Mouse (Mus musculus): ENCODE data around the gene Usp2. TPM values are rescaled to one million over a fixed set of nuclear protein-coding genes. Genes with fewer than 3 reads are reported as not detected.

The Usp2 gene
- total RNA-seq, 2 experiments from 2014 or later, result 77.7 to 191 TPM

DNA sequence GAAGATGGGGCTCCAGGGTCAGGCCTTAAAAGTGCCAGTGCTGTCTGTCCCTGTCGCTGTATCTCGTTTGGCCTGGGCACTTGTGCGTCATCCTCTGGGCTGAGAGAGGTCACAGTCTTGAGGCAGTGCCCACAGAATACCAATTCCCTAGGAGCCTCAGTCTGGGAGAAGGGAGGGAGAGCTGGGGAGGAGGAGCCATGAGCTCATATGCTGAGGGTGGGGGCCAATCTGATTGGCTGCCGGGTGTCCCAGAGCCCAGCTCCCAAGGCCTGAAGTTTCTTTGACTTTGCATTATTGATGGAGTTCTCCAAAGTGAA is 5.7 kb downstream of the Usp2 start:
- peak; percentile 62 for DNase-seq (ENCODE audit: low spot score)
- intact Hi-C loops (cut with DNase I), result loop anchor here (5.0 kb wide), 1 partner anchor 35 kb away; the partner anchor contains the start of gene C1qtnf5

DNA sequence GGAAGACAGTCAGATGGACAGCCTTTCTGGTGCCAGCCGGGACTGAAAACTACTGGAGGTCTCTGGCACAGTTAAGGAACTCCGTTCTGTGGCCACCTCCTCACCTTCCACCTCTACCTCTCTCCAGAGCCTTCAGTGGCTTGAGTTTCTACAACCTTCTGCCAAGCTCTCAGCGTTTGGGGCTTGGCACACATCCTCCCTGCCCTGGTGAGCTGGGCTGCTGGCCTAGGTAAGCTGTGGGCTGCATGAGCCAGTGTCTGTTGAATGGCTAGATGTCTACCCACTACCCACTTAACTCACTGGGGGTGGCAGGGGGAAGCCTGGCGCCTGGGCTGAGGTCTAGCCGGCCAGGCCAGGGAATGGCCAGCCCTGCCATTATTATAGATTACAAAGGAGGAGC is 6.3 kb downstream of the Usp2 start:
- intact Hi-C loops (cut with DNase I), result loop anchor here (5.0 kb wide), 1 partner anchor 34 kb away; the partner anchor contains the start of gene C1qtnf5

DNA sequence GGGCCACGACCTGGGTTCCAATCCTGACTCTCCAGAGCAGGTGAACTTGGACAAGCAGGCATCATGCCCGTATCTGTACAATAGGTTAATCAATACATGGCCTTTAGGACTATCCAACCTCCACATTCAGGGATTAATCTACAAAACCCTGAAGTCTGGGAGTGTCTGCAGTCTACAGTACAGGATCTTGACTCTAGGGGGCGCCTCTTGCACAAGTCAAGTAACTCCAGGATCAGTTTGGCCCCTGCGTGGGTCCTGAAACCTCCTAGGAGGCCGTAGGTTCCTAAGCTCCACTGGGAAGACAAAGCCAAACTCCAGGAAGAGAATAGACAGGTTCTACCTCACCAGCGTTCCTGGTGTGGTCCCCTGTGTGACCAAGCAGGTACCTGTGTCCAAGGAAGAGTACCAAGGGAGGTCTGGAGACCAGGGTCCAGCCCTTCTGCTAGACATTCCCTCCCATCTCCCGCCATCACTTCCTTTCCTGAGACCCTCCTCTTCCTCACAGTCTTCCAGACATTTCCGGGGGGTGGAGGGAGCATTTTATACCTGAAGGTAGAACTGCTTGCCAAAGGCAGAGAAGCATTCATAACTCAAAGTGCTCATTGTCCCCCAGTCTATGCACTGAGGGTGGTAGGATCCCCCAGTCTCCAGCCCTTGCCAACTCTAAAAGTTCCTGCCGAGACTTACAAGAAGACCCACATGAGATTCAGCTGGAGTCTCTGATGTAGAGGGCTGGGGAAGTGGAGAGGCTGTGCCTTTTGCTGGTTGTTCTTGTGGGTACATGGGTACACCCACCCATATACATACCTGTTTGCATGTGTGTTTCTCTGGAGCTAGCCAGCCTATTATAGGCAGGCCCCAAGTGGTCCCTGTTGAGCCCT is 7.8 kb downstream of the Usp2 start:
- no peak for DNase-seq (ENCODE audit: low spot score)

More for the DNA sequence above, 6.3 kb downstream of the Usp2 start:
- no peak for DNase-seq (ENCODE audit: low spot score)

DNA sequence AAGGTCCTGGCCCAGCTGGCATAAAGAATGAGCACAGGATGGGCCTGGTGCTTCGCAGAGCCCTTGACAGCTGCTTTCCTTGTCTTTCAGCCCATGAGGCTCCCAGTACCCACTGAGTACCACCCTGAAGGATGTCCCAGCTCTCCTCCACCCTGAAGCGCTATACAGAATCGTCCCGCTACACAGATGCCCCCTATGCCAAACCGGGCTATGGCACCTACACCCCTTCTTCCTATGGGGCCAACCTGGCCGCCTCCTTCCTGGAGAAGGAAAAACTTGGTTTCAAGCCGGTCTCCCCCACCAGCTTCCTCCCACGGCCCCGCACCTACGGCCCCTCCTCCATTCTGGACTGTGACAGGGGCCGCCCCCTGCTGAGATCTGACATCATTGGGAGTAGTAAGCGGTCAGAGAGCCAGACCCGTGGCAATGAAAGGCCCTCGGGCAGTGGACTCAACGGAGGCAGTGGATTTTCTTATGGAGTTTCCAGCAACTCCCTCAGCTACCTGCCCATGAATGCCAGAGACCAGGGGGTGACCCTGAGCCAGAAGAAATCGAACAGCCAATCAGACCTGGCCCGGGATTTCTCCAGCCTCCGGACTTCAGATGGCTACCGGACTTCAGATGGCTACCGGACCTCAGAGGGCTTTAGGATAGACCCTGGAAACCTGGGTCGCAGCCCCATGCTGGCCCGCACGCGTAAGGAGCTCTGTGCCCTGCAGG is 8.6 kb downstream of the Usp2 start:
- no peak for DNase-seq (ENCODE audit: low spot score)
- intact Hi-C loops (cut with DNase I), result no loop called here

More for the DNA sequence above, 7.8 kb downstream of the Usp2 start:
- intact Hi-C loops (cut with DNase I), result loop anchor here (5.0 kb wide), 1 partner anchor 33 kb away; the partner anchor contains the start of gene C1qtnf5

DNA sequence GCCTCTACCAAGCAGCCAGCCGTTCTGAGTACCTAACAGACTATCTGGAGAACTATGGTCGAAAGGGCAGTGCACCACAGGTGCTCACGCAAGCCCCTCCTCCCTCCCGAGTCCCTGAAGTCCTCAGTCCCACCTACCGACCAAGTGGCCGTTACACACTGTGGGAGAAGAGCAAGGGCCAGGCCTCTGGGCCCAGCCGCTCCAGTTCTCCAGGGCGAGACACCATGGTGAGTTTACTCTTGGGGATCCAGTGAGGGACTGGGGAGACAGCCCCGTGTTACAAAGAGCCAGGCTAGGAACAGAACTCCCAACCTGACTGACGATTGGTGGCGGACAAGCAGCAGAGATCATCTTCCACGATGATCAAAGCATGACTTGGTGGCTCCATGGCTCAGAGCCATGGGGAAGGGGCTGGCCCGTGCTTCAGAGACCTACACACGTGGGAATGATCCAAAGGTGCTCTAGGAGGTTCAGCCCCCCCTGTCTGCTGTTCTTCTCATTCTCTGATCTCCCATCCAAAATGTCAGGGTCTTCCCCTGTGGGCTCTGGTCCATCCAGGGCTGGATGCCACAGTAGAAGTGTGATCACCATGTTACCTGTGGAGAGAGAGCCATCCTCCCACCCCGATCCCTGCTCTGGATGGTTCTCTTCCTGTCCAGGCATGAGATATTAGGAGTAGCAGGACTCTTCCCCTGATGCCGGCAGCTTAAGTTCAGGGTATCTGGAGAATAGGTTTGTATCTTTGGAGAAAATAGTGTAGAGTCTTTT is 9.4 kb downstream of the Usp2 start:
- DNase-seq (ENCODE audit: low spot score), result no peak
- intact Hi-C loops (cut with DNase I), result no loop called here

DNA sequence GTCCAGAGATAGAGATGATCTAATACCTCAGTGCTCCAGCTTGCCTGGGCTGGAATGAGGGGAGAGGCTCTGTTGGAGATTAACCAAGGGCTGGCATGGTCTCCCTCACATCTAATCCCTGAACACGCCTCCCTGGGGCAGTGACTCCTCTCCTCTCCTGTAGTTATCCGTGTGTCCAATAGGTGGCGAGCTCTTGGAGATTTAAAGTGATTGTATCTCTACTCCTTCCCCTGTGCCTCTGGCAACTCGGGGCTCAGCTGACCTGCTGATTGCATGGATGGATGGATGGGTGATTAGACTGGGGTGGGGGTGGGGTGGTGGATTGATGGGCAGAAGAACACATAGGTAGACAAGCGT is 9.9 kb downstream of the Usp2 start:
- intact Hi-C loops (cut with DNase I), result no loop called here
- no peak for DNase-seq (ENCODE audit: low spot score)

DNA sequence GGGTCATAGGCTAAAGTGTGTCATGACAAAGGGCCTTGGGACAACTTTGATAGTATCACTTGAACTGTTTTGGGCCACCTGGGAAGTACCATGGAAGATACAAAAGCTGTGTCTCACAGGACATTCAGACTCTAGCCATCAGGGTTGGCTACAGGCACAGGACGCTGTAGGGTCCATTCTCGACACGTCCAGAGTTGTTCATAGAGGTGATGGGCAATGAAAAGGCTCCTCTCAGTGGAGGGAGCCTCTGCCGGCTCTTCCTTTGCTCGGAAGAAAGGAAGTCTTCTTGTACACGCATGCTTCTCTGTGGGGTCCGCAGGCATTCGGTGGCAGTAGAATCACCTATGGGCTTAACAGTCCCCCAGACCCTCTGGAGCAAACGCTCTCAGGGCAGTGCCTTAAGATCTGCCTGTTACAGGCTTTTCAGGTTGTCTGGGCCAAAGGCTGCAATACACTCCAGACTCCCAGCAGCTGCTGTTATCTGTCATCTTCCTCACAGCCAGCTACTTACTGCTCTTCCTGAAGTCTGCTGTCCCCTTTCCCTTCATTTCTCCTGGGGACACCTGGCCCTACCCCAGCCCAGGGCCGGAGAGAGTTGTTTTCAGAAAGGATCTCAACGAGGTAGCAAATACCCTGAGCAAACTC is 10.6 kb downstream of the Usp2 start:
- intact Hi-C loops (cut with DNase I), result no loop called here
- no peak for DNase-seq (ENCODE audit: low spot score)

DNA sequence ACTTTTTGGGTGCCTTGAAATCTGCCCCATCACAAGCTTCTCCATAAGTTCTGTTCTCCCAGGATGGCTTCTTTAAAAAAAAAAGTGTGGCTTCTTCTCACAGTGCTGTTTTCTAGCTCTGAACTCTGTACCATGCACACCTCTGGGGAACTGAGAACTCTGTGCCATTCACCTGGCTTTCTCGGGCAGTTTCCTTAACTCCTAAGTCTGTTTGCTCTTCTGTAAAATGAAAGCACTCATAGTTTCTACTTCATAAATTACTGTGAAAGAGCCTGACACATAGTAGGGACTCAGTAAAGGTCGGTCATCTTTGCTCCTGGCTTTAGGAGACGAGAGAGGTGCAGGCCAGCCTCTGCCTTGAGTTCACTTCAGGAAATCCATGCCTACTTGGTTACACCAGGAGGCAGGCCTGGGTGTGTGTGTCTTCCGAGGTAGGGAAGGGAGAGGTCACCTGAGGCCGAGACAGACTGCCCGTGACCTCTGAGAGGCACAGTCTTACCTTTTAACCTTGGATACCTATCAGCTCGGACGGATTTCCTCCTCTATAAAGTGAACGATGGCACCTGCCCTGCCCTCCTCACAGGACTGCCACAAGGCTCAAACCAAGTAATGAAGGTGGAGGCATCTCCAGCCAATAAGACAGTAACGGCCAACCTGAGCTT is 11.4 kb downstream of the Usp2 start:
- intact Hi-C loops (cut with DNase I), result no loop called here

DNA sequence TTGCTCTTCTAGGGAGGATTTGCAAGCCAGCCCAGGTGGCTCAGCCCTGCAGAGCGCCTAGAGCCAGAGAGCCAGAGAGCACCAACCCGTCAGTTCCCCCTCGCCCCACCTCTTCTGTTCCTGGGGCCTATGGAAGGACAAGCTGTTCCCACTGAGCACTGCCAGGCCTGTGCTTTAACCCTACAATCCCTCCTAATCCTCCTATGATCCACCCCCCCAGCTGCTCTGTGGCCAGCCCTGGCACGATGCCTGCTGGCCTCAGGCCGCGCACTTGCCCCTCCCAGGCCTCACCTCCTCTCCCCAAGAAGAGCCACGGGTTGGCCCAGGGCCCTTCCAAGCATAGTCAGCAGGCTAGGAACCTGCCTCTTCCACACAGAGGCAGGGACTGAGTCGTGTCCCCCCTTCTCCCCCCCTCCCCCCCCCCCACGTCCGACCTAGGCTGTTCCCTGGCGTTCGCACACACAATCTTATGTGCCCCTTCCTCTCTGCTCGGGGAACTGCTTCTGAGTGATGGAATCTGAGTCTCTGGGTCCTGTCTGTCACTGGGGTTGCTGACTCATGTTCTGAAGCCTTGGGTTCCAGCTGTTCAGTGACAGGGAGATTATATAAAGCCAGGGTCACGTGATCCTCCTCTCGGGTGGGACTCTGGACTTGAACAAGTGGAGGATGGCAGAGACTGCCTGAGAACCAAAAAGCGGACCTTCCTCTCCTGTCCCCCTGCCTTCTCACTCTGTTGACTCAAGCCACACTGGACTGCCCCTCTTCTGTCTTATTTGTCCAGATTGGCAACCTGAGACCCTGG is 12.3 kb downstream of the Usp2 start:
- peak; percentile 83 for DNase-seq (ENCODE audit: low spot score)

More for the DNA sequence above, 11.4 kb downstream of the Usp2 start:
- no peak for DNase-seq (ENCODE audit: low spot score)

DNA sequence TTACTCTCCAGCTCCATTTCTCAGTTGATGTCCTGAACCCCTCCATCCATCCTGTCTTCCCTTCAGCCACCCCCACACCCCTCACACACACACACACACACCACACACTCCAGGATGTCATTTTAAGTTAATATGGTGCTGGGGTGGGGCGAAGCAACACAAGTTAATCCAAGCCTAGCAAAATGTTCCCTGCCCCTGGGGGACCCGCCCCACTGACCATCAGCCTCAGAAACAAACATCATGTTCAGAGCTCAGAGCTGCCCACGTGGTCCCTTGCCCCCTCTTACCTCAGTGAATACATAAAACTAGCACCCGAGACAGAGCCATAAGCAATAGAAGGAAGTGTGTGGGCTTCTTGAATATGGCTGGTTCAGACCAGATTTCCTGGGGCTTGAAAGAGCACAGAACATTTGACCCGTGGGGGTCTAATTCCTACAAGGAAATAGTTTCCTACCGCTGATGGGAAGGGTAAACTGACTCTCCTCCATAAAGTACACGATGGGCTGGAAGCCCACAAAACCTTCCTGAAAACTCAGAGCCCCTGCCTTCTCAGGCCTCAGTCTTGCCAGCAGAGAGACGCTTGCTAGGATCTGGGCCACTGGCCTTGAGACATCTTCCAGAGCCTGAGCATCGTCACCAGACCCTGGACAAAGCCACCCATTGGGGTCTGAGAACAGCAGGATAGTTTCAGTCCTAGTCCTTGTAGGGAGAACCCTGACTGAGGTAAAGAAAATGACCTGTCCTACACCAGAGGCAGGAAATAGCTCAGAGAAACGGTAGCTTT is 13.4 kb downstream of the Usp2 start:
- intact Hi-C loops (cut with DNase I), result no loop called here
- DNase-seq (ENCODE audit: low spot score), result no peak

More for the DNA sequence above, 12.3 kb downstream of the Usp2 start:
- intact Hi-C loops (cut with DNase I), result no loop called here

DNA sequence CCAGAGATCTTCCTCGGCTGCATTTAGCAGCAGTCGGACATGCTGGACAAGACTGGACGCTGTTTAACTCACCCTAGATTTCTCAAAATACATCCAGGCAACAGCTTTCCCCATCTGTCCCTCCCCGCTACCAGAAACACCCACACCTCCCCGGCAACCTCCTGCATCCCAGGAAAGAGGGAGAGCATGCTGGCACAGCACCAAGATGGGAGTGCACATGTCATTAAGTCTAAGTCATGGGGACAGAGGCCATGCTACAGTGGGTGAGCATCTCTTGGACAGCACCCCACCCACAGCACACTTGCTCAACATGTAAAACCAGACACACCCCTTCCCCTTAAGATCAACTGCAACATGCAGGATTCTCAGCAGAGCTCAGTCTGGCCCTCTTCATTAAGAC is 14.1 kb downstream of the Usp2 start:
- intact Hi-C loops (cut with DNase I), result no loop called here
- no peak for DNase-seq (ENCODE audit: low spot score)

DNA sequence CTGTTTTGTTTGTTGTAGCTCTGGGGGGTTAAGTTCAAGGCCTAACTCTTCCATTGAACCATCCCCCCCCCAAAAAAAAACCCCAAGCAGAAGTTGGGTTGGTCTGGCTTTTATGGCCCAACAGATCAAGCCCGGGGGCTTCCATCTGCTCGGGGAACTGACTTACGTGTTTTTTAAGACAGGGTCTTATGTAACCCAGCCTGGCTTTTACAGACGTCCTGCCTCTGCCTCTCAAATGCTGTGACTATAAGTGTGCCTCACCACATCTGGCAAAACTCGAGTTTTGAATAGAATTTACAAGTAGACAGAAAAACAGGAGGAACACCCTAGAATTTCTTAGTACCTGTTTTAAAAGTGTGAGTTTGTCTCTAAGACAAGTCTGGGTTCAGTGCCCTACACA is 14.8 kb downstream of the Usp2 start:
- no peak for DNase-seq (ENCODE audit: low spot score)
- intact Hi-C loops (cut with DNase I), result no loop called here

DNA sequence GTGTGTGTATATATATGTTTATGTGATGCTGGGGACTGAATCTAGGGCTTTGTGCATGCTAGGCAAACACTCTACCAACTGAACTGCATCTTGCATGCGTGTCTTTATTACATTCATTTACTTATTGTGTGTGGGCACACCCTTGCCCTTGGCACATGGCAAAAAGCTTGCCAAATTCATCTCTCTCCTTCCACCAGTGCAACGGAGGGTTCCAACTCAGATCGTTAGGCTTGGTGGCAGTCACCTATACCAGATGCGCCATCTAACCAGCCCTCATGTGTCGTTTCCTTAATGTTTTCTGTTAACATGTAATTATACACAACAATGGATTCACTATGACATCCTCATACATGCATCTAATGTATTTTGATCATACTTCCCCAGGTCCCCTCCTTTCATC is 15.4 kb downstream of the Usp2 start:
- intact Hi-C loops (cut with DNase I), result no loop called here
- no peak for DNase-seq (ENCODE audit: low spot score)

DNA sequence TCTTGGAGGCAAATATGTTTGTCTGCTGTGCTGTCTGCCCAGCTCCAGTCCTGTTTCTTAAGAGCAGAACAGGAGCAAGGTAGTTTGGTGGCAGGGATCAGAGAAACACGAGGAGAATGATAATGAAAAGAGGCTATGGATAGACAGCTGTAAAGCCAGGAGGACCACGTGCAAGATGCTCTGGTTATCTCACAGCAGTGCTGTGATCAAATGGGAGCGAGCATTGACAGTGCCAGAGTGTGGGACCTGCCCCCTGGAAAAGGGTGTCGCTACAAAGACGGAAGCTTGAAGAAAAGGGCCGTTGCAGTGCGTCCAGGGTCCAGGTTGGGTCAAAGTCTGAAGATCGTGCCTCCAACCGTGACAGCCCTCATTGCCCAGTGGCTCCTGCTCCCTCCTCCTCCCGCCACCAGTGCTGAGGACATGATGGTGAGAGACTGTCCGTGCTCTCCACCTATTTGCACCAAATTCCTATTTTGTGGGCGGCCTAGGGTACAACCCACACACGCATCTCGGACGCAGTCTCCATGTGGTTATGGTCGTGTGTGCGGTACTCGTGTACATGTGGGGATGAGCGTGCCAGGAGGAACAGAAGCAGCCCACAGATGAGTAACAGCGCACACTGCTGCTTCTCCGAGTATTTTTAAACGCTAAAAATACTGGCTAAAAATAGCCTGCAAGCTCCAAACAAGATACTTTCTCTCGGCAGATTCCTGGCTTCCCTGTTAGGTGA is 16.7 kb downstream of the Usp2 start:
- intact Hi-C loops (cut with DNase I), result no loop called here
- no peak for DNase-seq (ENCODE audit: low spot score)

DNA sequence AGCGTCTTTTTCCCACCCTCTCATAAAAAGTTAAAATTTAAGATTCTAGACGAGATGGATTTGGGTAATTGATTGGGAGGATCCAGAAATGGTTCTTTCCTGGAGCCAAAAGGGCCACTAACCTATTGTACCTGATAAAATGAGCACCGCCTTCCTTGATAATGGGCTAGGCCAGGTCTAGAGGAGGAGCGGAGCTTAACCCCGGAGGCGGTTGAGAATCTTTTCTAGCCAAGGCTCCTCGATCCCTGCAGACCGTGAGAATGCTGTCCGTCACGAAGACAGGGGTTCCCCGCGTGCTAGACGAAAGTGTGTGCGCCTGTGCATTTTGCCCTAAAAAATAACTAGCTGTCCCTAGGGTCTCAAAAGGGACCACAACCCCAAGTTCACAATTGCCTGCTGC is 17.4 kb downstream of the Usp2 start:
- DNase-seq (ENCODE audit: low spot score), result no peak
- intact Hi-C loops (cut with DNase I), result no loop called here

DNA sequence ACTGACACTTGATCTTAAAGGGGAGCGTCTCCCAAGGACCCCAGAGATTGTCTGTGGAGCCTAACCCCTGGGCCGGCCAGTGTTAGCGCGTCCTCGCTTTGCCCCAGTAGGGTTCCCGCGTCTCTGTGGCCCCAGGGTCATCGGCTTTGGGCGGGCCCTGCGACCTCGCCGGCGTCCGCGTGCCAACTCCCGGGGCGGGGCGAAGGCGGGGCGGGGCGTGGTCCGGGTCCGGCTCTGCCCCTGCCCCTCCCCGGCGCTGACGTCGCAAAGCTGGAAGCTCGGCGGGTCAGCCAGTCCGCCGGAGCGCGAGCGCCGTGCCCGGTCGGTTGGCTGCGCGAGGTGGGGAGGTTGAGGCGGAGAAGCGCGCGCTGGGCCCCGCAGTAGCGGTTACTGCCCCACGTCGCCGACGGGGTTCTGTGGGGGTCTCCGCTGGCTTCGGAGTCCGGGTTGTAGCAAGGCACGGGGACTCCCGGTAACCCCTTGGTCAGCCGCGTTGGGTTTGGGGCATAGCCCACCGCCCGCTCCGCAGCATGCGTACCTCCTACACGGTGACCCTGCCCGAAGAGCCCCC is 17.9 kb downstream of the Usp2 start:
- intact Hi-C loops (cut with DNase I), result no loop called here
- DNase-seq (ENCODE audit: low spot score), result peak; percentile 89

DNA sequence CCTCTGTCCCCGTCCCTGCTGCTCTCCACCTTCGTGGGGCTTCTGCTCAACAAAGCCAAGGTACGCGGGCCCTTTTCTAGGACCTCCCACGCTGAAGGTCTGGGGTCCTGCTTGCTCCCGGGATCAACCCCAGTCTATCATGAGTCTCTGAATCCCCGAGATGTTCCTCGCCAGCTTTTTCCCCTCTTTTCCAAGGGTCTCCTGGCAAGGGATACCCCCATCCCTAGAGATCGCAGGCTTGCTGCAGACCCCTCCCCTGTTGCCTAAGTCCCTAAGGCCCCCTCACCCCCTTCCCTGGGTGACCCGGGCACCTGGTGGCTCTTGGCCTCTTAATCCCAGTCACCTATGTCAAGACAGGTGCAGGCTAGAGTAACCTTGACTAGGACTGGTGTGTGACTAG is 18.5 kb downstream of the Usp2 start:
- intact Hi-C loops (cut with DNase I), result no loop called here
- DNase-seq (ENCODE audit: low spot score), result no peak
